Mouse (Mus musculus): ENCODE results near the gene Sorbs1.

Sorbs1 gene

GRCm38 (mm10) chr19:40336694-40337093 is 176.9 kb downstream of the Sorbs1 start:
- no peak for DNase-seq

DNA sequence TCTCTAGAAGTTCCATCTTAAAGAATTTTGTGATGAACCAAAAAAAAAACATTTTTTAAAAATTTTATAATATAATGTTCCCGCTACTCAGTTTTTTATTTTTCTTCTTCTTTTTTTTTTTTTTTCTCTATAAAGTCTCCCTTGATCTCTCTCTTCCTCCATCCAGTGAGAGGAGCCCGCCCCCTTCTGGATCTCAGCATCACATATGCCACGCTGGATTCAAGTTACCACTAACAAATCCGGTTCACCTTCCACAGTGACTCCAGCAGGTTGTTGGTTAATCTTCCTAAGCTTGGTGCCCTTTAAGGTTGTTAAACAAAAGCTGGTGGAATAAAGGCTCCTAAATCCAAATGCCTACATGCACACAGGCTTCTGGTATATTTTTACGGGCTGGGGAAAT is 179.7 kb downstream of the Sorbs1 start:
- DNase-seq = no peak

DNA sequence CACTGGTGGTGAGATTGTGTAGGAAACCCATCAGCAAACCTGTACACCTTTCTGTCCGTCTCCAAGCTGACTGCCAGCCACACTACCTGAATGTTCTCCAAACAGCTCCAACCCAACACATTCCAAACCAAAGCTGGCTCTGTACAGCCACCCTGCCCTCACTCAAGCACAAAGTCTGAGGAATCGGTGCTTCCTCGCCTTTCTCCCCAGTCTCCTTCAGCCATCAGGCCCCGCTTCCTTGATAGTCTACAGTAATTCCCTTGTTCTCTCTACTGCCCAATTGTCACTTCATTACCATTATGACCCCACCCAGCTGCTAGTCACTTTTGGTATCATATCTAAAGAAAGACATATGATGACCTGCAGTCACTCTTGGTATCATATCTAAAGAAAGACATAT is 180.5 kb downstream of the Sorbs1 start:
- no peak for DNase-seq

DNA sequence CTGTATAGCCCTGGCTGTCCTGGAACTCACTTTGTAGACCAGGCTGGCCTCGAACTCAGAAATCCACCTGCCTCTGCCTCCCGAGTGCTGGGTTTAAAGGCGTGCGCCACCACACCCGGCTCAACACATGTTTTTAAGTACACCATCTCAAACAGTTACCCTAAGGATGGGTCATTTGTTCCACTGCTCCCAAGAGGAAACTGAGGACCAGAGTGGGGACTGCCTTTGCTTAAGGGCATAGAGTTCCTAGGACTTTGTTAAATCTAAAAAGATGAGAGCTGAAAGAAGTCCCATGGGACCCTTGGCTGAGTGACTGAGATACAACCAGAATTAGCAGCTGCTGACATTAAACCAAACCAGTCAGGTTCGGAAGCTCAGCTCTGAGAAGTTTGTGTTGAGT is 181.3 kb downstream of the Sorbs1 start:
- no peak for DNase-seq

DNA sequence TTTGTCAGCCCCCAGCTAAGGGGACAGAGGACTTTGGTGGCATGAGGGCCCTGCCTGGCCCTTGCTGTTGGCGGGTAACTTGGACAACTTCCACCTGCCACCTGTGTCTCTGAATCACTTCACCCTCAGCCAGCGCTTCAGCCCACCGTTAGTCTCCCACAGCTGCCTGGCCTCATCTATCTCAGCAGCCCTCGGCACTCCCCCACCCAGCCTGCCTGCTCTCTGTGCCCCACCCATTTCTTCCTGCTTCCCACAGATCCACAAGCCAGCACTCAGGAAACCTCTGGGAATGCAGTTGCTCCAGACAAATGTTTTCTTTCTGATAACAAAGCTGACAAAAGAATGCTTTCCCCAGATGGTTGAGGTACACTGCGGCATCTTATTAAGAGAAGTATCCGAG is 181.7 kb downstream of the Sorbs1 start:
- peak; percentile 17 for DNase-seq

- DNase-seq = no peak
Observed at GRCm38 (mm10) chr19:40326126-40326525, 187.5 kb downstream of the Sorbs1 start.

DNA sequence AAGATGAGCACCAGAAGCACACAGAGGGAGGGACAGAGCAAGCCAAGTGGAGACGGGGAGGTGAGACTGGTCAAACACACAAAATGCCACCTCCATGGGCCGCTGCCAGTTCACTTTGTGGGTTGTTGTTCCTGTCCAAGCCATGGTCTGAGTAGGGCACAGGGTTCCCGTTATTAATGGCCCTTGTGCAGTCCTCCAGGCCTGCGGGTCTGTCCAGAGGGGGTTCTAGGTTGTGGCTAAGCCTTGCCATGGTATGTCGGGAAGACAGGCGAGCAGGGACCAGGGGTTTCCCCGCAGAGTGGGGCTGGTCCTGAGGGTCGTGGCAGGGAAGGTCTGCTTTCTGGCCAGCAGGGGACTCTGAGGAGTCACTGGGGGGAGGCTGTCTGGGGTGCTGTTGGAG is 188.2 kb downstream of the Sorbs1 start:
- DNase-seq = no peak

DNA sequence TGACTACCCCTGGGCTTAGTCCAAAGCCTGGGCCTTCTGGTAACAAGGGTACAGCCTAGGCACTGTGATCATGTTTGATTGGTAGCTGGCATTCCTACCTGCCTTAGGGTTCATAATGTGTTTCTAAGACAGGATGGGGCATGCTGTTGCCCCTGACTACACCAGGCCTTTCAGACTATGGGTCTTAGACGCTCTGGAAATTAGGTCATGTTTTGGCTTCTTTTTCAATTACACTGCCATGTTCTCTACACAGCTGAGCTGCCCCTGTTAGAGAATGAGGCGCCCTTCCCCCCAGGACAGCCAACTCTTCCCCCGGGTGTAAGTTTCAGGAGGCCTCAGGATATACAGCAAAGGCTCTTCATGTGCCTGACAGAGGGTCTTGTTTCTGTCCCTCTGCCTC is 191.4 kb downstream of the Sorbs1 start:
- DNase-seq = no peak

DNA sequence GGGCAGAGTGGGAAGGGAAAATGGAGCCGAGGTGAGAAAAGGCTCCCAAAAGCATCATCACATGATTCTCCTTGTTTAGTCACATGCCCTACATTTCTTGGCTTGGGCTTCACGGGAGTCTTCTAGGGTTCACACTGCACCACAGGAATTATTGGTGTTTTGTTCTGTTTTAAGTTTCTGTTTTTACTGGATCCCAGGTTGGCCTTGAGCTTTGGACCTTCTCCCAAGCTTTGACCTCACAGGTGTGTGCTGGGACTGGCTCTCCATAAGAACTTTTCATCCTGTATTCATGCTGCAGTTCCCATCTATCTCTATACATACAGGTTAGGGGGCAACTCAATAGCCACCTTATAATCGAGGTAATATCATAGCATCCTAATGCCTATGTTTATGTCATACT is 194.4 kb downstream of the Sorbs1 start:
- no peak for DNase-seq

DNA sequence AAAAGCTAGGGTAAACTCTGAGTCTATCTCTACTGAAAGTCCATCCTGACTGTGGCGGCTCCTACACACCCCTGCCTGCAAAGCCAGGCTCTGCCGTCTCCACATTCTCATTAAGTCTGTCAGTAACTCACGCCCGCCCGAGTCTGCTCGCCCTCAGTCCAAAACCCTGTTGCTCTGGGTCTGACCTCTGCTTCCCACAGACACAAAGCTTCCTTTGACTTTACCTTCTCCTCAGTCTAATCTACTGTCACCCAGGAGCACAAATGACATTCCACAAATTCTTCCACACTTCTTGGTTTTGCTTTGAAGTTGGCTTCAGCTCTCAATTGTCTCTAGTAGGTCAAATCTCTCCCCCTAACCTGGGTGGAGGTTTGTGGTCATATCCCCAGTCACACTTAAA is 195.1 kb downstream of the Sorbs1 start:
- no peak for DNase-seq

GRCm38 (mm10) chr19:40317001-40317400 is 196.6 kb downstream of the Sorbs1 start:
- DNase-seq = no peak

DNA sequence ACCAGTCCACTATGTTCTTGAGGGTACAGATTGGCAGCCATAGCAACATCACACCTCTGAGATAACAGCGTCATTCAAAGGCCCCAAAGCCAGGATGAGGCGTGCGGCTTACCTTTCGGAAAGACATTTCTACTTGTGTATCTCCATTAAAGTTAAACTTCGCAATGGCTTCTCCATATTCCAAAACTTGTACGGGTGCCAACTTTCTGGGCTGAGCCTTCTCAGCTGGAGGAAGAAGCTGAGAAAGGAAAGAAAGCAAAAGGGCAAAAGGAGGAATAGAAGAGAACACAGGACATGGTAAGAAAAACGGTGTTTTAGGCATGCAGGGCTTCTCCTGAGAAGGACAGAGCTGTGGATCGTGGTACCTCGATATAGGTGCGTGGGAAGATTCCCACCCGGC is 199.3 kb downstream of the Sorbs1 start:
- no peak for DNase-seq

DNA sequence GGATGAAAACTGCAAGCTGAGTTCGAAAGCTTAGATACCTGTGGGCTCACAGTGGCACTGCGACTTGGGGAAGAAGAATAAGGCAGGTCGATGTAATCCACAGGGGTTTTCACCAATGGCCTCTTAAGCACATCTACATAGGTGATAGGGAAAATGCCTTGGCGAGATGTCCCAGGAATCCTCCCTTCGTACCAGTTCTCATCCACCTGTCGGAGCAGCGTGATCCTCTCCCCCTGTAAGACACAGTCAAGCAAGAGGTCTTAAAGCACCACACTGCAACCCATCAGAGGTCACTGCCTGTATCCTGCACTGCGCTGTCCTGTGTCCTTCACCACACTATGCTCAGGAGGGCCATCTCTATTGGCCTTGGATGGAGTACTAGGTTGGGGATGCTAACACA is 201.9 kb downstream of the Sorbs1 start:
- no peak for DNase-seq

DNA sequence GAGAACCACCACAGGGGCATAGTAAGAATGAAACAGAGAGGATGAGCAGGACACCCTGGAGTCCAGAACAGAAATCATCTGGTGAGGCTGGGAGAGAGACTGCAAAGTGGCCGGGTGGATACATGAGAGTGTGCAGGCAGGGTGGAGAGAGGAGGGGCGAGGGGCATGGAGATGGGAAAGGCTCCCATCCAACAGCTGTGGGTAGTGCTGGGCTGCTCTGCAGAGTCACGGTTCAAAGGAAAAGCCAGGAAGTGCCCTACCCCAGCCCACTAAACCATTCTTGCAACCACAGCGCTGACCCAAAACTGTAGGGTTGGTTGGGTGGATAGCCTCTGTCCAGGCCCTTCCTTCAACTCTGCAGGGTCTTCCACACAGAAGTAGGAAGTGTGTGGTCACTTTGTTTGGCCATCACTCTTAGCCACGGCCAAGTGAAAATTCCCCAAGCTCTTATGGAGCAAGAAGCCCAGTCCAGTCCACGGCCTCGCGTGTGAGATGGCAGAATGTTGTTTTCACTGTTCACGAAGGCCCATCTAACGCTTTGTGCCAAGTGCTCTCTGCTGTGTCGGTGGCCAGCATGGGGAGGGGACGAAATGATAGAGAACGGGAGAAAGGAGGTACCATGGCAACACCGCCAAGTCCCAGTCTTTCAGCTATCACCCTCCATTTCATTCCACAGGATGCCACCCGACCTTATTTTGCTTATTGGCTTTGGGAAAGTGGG is 203.0 kb downstream of the Sorbs1 start:
- no peak for DNase-seq

DNA sequence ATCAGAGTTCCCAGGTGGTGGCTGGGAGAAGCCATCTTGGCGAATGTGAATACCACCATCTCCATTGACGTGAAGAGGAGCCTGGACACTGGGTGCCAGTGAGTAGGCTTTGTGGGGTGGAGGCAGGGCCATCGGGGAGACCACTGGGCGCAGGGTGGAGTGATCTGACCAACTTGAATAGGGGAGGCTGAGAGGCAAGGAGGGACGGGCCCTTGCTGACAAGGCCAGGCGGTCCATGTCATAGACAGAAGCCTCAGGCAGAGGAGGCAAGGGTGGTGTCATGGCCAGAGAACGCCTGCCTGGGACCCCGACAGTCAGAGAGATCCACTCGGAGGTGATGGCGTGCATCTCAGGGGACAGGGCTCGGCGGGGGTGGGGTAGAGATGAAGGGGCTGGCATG is 203.7 kb downstream of the Sorbs1 start:
- no peak for DNase-seq

DNA sequence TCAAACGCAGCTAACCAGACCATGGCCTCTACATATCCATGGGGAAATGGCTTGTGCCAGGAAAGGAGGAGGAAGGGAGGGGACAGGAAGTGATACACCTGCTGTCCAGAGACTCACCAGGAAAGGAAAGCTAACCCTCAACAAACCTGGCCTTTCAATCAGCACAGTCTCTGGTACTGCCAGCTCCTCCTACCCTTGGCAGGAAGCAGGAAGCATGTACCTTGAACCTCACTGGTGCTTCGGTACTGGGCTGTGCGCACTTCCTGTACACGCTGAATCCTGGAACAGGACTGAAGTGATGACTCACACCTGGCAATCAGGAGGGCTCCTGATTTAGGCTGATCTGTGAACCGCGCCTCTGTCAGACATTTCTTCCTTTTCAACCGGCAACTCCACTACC is 206.0 kb downstream of the Sorbs1 start:
- DNase-seq = no peak

- DNase-seq = no peak
Observed at GRCm38 (mm10) chr19:40306631-40307030, 206.9 kb downstream of the Sorbs1 start.

DNA sequence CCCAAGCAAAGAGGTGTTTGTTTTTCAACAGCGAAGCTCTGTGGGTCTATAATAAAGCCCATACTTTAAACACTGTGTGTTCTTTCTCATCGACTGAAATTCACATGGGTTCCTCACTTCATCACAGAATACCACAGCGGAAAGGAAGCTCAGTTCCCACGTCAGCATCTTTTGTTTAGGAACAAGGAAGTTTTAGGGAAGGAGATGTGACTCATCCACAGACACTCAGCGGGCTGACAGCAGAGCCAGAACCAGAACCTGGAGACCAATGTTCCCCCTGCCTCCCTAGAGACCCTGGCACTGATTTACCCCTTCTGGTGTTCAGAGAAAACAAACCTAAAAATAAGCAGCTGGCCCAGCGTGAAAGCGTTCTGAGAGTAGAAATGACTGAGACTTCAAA is 208.1 kb downstream of the Sorbs1 start:
- DNase-seq = no peak

DNA sequence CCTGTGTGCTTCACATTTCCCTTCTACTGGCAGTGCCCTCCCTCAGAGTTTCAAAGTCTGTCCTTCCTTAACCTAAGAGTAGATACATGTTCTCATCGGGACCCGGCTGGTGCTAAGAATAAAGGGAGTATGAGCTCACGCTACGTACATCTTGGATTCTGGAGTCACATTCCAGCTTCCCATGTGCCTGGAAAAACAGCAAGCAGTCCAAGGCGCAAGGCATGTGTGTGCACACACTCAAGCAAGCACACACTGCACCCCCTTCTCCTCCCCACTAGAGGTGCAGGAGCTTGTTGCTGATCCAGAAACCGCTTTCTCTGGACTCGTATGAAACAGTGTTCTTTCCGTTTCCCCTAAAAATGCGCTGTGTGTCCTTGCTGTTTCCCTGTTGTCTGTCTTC is 210.7 kb downstream of the Sorbs1 start:
- no peak for DNase-seq

- DNase-seq = no peak
Observed at GRCm38 (mm10) chr19:40302477-40302876, 211.1 kb downstream of the Sorbs1 start.

- DNase-seq = no peak
Observed at GRCm38 (mm10) chr19:40299983-40300759, 213.4 kb downstream of the Sorbs1 start.

DNA sequence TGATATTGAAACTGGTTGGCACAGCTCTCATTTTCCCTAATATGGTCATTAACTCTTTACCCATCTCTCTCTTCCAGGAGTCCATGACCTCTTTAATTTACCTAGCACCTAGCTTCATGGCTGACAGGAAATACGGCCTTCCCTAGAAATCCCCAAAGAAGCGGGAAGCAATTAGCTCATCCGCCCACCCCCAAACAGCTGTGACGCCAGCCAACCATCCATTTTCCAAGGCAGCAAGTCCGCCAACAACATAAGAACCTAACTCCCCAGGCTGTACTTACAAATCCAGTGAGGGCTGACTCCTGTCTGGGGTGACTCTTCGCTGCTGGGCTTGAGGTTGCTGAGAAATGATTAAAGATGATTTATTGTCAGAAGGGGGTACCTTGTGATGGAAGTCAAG is 214.4 kb downstream of the Sorbs1 start:
- DNase-seq = no peak

DNA sequence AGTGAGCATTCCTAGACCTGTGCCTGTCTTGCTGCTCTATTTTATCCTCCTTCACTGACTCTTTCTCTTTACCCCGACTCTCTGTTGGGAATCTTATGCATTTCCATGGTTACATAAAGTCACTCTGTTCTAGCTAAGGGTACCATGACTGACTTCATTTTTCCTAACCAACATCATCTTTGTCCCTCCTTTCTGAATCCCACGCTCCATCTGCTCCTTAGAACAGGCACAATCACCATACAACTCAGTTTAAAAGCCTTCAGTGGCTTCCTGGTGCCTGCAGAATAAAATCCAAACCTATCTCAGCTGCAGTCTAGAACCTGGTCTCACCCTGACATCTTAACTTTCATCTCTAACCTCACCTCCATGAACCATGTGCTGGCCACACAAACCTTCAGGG is 215.0 kb downstream of the Sorbs1 start:
- DNase-seq = no peak

DNA sequence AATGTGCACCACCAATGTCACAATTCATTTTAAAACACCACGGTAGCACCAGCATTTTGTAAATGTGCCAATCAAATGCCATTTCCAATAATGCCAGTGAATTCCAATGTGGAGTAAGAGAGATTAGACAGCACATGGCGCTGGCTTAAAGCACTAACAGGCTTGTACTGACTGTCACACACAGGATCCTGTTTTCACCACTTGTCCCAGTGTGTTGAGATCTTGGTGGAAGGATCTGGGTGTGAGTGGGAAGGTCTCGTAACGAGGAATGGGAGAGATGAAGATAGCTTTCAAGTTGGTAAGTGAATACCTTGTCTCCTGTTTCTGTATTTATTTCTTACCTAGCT is 215.8 kb downstream of the Sorbs1 start:
- no peak for DNase-seq

All from liver (tissue).